Mouse (Mus musculus) embryonic facial prominence, embryonic 10.5 days (tissue): Measurements from ENCODE around the gene Olfr18. TPM values are rescaled to one million over a fixed set of nuclear protein-coding genes. Genes with fewer than 3 reads are reported as not detected.
"Not testable (repeated sequence)": the region's sequence is repeated elsewhere in the genome, so short reads cannot be mapped to it uniquely, and the experiment has no call there.

Experiments
- DNase-seq: peaks from one replicate; pipeline ENCODE4 v3.0.0-alpha.2; 2017; ENCODE audit warnings: low spot score
- H3K27ac ChIP-seq: fragments of 300-500 bp; sonication (generic); replicated peaks from 2 replicates; pipeline ENCODE4 v1.5.1; 2016; ENCODE audit warnings: mild to moderate bottlenecking
- H3K27me3 ChIP-seq: fragments of 300-500 bp; sonication (generic); replicated peaks from 2 replicates; pipeline ENCODE4 v1.6.1; 2016; ENCODE audit warnings: low read depth, mild to moderate bottlenecking; ENCODE audit not compliant: poor library complexity, severe bottlenecking
- H3K36me3 ChIP-seq: fragments of 300-500 bp; sonication (generic); replicated peaks from 2 replicates; pipeline ENCODE4 v1.6.1; 2016; ENCODE audit warnings: mild to moderate bottlenecking, moderate library complexity
- H3K4me1 ChIP-seq: fragments of 300-500 bp; sonication (generic); 2 replicates; pipeline ENCODE4 v1.6.1; 2016
- H3K4me3 ChIP-seq: fragments of 300-500 bp; sonication (generic); 2 replicates; pipeline ENCODE4 v1.5.1; 2016; ENCODE audit warnings: mild to moderate bottlenecking, moderate library complexity
- H3K9me3 ChIP-seq: fragments of 300-500 bp; sonication (generic); 2 replicates; pipeline ENCODE4 v1.6.1; 2016; ENCODE audit warnings: mild to moderate bottlenecking
- WGBS: fragments of 180-500 bp; shearing (Covaris S2); methylation state at CpG from one replicate; pipeline ENCODE4 v1.1.7; 2016; 5-methylcytosine and 5-hydroxymethylcytosine counted together
- polyA plus RNA-seq: library from polyadenylated mRNA; unstranded; fragments of >200 nt; fragmentation: Nextera tagmentation; extraction: Ambion mirVana; gene quantifications from 2 replicates; pipeline ENCODE4 v1.2.1, GENCODE M21; 2016

Olfr18 gene
- not detected in 2 replicates for polyA plus RNA-seq

GRCm38 (mm10) chr9:20335994-20336393, at the start of gene Olfr18:
Gene Olfr18, minus strand, starts transcription at chr9:20336094.
- no peaks in the 10 kb centered on the region for H3K27me3 ChIP-seq
- DNase-seq, result no peak
- H3K36me3 ChIP-seq, result no peaks in the 10 kb centered on the region
- H3K27ac ChIP-seq, result no peak within 1 kb of the TSS
- H3K9me3 ChIP-seq, result peaks cover 4% of the 10 kb centered on the region; the same call in 1 of the 2 replicates
- no peaks in the 10 kb centered on the region for H3K4me1 ChIP-seq
- H3K4me3 ChIP-seq, result no peak within 1 kb of the TSS

DNA sequence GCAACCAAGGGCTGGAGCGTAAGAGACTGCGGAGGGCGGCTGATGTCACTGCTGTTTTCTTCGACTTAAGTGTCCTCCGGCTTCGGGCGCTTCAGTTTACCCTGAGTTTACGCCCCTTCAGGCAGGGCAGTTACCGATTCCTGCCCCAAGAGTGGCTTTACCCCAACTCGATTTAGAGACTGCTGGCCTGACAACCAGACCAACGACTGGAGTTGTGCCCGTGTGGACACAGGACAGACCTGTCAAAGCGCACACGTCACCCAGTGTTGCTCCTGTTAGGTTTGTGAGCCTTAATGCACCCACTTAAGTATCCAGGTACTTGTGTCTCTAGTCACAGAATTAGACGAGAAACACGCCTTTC, 49.4 kb upstream of the Olfr18 start:
- WGBS, result 16% methylated on average over 16 of the region's 16 CpGs
- H3K27ac ChIP-seq, result peak overlapping the region; percentile 77

DNA sequence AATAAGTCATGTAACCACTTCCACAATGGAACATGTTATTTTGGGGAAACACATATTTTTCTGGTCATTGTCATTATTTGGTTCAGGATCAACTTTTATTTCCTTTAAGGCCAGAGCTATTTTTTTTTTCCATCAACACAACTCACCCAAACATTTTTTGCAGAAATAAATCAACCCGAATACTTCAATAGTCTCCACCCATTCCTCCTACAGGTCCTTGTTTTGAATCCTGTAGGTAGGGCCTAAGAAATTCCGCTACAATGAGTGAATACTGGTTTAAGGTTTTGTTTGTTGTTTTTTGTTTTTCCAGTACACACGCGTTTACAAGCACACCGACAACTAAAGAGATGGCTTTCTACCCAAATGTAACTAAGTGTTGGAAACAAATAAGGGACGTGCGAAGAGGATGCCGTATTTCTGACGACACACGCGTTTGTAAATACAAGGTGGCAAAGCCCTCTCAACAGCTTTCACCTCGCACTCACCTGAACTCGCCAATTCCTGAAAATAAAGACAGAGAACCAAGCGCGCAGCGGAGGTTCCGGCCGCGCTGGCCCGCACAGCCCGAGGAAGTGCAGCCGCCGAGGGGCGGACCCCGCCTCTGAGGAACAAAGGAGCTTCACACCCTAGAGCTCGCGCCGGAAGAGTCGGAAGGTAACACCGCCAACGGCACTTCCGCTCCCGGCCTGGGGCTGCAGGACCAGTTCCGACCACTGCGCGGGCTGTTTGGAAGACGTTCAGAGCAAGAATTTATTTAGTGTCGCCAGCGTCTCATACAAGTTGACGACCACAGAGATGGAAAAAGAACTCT, 48.8 kb upstream of the Olfr18 start, which contains the start of gene Zfp560:
Gene Zfp560 (minus strand): TSS at position 646 of the 811 bp plus-strand sequence.
- Histone ChIP-seq H3K27me3 (no peaks in the 10 kb centered on the region), H3K4me3 (peak within 1 kb of the TSS; percentile 62), H3K27ac (peak within 1 kb of the TSS; percentile 77), H3K4me1 (peaks cover 11% of the 10 kb centered on the region), H3K36me3 (no peaks in the 10 kb centered on the region), H3K9me3 (peaks cover 24% of the 10 kb centered on the region)
- 3% methylated on average over 40 of the region's 40 CpGs for WGBS
- DNase-seq, result peak; percentile 95

More for the DNA sequence above, 49.4 kb upstream of the Olfr18 start:
- Histone ChIP-seq H3K4me1 (peaks cover 11% of the 10 kb centered on the region), H3K27me3 (no peaks in the 10 kb centered on the region), H3K36me3 (no peaks in the 10 kb centered on the region), H3K9me3 (peaks cover 21% of the 10 kb centered on the region), H3K4me3 (peak overlapping the region; percentile 62)
- DNase-seq, result no peak

DNA sequence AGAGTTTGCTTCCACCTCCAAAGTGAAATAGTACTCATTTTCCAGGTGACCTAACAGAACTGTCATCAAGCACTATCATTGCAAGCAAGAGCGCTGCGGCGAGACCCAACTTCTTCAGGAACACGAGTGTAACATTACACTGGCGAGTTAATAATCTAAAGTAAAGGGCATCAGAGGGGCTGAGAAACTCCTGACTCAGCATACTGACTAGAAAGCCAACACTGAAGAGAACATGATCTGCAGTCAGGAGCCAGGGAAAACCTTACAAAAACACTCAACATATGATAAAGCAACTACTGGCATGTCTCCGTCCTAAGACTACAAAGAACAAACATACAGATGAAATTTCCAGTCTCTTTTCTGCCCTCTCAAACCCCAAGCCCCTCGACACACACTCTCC, 47.8 kb upstream of the Olfr18 start:
- H3K27ac ChIP-seq, result no peak overlapping the region
- peaks cover 22% of the 10 kb centered on the region for H3K9me3 ChIP-seq
- 91% methylated on average over 7 of the region's 7 CpGs for WGBS
- no peaks in the 10 kb centered on the region for H3K27me3 ChIP-seq
- peak overlapping the region; percentile 62 for H3K4me3 ChIP-seq
- peaks cover 11% of the 10 kb centered on the region for H3K4me1 ChIP-seq
- no peaks in the 10 kb centered on the region for H3K36me3 ChIP-seq
- no peak for DNase-seq

DNA sequence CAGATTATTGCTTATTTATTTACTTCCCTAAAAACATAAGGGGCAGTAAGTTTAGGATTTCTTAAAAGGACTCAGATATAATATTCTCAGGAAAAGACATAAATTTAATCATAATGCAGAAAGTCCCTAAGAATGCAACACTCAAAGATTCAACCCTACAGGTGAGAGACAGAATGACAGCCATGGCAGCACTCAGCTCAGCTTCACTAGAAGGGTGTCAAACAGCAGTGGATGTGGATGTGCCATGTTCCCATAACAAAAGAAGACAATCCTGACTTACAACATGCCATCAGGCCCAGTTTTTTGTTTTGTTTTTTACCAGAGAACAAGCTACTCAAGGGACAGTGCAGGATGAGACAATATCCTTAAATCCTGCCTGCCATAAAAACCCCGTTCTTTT, 38.8 kb upstream of the Olfr18 start:
- Histone ChIP-seq H3K36me3 (no peaks in the 10 kb centered on the region), H3K27me3 (no peaks in the 10 kb centered on the region), H3K27ac (no peak overlapping the region), H3K9me3 (peaks cover 16% of the 10 kb centered on the region), H3K4me1 (no peaks in the 10 kb centered on the region), H3K4me3 (no peak overlapping the region)
- DNase-seq, result no peak
- 89% methylated on average over 1 of the region's 1 CpGs for WGBS

DNA sequence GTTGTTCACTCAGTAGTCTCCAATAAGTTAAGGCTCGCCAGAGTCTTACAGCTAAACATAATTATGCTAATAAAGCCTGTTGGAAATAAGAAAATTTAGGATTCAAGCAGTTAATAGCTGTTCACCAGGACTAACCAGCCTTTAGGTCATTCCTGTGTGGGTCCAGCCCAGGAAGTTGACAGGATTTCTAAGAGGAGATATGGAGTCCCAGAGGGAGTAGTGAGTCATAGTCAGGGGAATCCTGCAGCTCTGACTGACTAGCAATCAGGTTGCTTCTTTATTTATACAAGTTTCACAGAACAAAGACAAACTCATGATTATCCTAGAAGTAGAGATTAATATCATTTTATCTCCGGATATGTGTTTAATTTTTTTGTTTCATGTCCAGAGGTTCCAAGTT, 31.4 kb upstream of the Olfr18 start:
- DNase-seq, result no peak
- Histone ChIP-seq H3K4me3 (no peak overlapping the region), H3K27ac (no peak overlapping the region), H3K9me3 (peaks cover 20% of the 10 kb centered on the region; the same call in 1 of the 2 replicates), H3K27me3 (no peaks in the 10 kb centered on the region), H3K36me3 (peaks cover 14% of the 10 kb centered on the region), H3K4me1 (no peaks in the 10 kb centered on the region)
- WGBS, result 95% methylated on average over 2 of the region's 2 CpGs

DNA sequence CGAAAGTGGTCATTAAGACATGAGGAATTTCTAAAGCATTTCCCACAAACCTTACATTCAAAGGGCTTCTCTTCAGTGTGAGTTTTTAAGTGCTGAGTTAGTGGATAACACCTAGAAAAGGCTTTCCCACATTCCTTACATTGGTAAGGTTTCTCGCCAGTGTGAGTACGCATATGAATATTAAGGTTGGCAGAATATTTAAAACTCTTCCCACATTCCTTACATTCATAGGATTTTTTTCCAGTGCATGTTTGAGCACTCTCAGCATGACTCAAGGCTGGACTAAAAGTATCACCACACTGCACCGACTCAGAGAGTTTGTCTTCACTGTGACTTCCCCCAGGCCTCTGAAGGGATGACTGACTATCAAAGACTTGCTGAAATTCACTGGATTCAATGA, 12.6 kb upstream of the Olfr18 start:
- Histone ChIP-seq H3K4me3 (no peak overlapping the region), H3K9me3 (peaks cover 7% of the 10 kb centered on the region), H3K36me3 (peaks cover 53% of the 10 kb centered on the region), H3K27ac (no peak overlapping the region), H3K4me1 (no peaks in the 10 kb centered on the region), H3K27me3 (no peaks in the 10 kb centered on the region)
- no peak for DNase-seq
- WGBS, result 91% methylated on average over 4 of the region's 4 CpGs

DNA sequence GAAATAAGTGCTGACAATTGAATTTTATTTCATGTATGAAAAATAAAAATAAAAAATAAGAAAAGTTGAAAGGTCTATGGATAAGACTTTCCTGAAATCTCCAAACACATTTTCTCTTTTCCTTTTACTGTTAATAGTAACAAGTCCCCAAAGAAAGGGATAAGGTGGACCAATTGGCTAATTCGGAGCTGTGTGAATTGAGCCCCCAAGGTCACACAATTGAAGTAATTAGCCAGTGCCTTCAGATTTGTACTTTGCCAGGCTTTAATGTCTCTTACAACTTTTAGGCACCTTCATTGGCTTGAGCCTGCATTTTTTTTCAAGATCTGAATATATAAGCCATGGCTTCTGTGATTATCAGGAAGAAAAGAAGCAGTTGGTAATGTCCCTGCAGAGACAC, 37.7 kb downstream of the Olfr18 start, which contains the start of gene Olfr873:
Gene Olfr873 (plus strand): TSS at position 301 of the 400 bp plus-strand sequence.
- DNase-seq, result no peak
- H3K36me3 ChIP-seq, result no peaks in the 10 kb centered on the region
- no peak within 1 kb of the TSS for H3K4me3 ChIP-seq
- 82% methylated on average over 1 of the region's 1 CpGs for WGBS
- no peaks in the 10 kb centered on the region for H3K27me3 ChIP-seq
- peaks cover 20% of the 10 kb centered on the region for H3K9me3 ChIP-seq
- no peak within 1 kb of the TSS for H3K27ac ChIP-seq
- H3K4me1 ChIP-seq, result no peaks in the 10 kb centered on the region

DNA sequence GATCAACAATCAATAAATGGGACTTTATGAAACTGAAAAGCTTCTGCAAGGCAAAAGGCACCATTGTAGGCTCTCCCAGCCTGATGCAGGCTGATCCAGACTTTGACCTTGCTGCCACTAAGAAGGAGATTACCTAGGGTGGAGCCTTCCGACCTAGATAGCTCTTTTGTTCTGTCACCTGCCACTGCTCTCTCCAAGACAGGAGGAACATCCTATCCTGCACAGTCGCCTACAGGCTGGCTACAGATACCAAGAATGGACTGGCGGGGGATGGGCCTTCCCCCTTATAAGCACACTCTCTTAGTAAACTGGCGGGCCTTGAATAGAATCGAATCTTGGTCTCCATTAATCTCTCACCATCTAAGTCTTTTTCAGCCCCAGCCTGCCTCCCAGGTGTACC, 40.3 kb downstream of the Olfr18 start:
- H3K27ac ChIP-seq, DNase-seq, H3K4me1 ChIP-seq, H3K4me3 ChIP-seq, H3K36me3 ChIP-seq, H3K27me3 ChIP-seq: not testable (repeated sequence)
- WGBS, result 83% methylated on average over 5 of the region's 5 CpGs
- peaks cover 16% of the 10 kb centered on the region for H3K9me3 ChIP-seq

- no peaks in the 10 kb centered on the region for H3K36me3 ChIP-seq
- no peak within 1 kb of the TSS for H3K4me3 ChIP-seq
- H3K4me1 ChIP-seq, result no peaks in the 10 kb centered on the region
- 82% methylated on average over 1 of the region's 1 CpGs for WGBS
- no peak within 1 kb of the TSS for H3K27ac ChIP-seq
- H3K27me3 ChIP-seq, result no peaks in the 10 kb centered on the region
- DNase-seq, result no peak
- 0 out of 2 replicates have a peak, but pooled peaks cover 4% of the 10 kb centered on the region for H3K9me3 ChIP-seq
Measured at GRCm38 (mm10) chr9:20282051-20282450, 53.8 kb downstream of the Olfr18 start, which contains the start of gene Olfr39. Gene Olfr39, plus strand, starts transcription at chr9:20282351.

Other genes starting within 250 kb of the Olfr18 start
- gene Olfr868, start 237.5 kb downstream of the Olfr18 start, polyA plus RNA-seq, result not detected in 2 replicates
- not detected in 2 replicates for gene Olfr869, start 207.1 kb downstream of the Olfr18 start, polyA plus RNA-seq
- gene Olfr870, start 162.0 kb downstream of the Olfr18 start, polyA plus RNA-seq, result not detected in 2 replicates
- not detected in 2 replicates for gene Olfr871, start 123.9 kb downstream of the Olfr18 start, polyA plus RNA-seq
- not detected in 2 replicates for gene Olfr872, start 99.0 kb downstream of the Olfr18 start, polyA plus RNA-seq
- not detected in 2 replicates for gene Olfr39, start 53.7 kb downstream of the Olfr18 start, polyA plus RNA-seq
- not detected in 2 replicates for gene Olfr873, start 37.6 kb downstream of the Olfr18 start, polyA plus RNA-seq
- gene Zfp560, start 49.1 kb upstream of the Olfr18 start, polyA plus RNA-seq, result 30.9 and 31.0 TPM in 2 replicates
- gene Zfp26, start 124.1 kb upstream of the Olfr18 start, polyA plus RNA-seq, result 24.8 and 25.4 TPM in 2 replicates
- 22.1 and 22.2 TPM in 2 replicates for gene Zfp426, start 156.7 kb upstream of the Olfr18 start, polyA plus RNA-seq
- 146 and 152 TPM in 2 replicates for gene Zfp266, start 185.3 kb upstream of the Olfr18 start, polyA plus RNA-seq
- 16.6 and 18.8 TPM in 2 replicates for gene Zfp846, start 245.2 kb upstream of the Olfr18 start, polyA plus RNA-seq